Mouse (Mus musculus) skeletal muscle tissue, adult 2 months (tissue): Measurements from ENCODE around the gene Tmem119.
"Not testable (repeated sequence)": the region's sequence is repeated elsewhere in the genome, so short reads cannot be mapped to it uniquely, and the experiment has no call there.

Experiments used
- DNase-seq: peaks from one replicate; pipeline ENCODE4 v3.0.0-alpha.2; 2012; ENCODE audit warnings: low read depth, low spot score

The Tmem119 gene

GRCm38 (mm10) chr5:113818572-113818971, 18.3 kb upstream of the Tmem119 start:
- no peak for DNase-seq

GRCm38 (mm10) chr5:113815638-113816152, 15.4 kb upstream of the Tmem119 start:
- peak; percentile 59 for DNase-seq

- DNase-seq, result no peak
Observed at GRCm38 (mm10) chr5:113815041-113815389, 14.7 kb upstream of the Tmem119 start.

GRCm38 (mm10) chr5:113814111-113815040, 14.1 kb upstream of the Tmem119 start:
- no peak for DNase-seq

GRCm38 (mm10) chr5:113813608-113814007, 13.3 kb upstream of the Tmem119 start:
- no peak for DNase-seq

- no peak for DNase-seq
Observed at GRCm38 (mm10) chr5:113812638-113813037, 12.3 kb upstream of the Tmem119 start.

- DNase-seq, result not testable (repeated sequence)
Observed at GRCm38 (mm10) chr5:113811824-113812420, 11.6 kb upstream of the Tmem119 start.

- DNase-seq, result no peak
Observed at GRCm38 (mm10) chr5:113810111-113810510, 9.8 kb upstream of the Tmem119 start.

- no peak for DNase-seq
Observed at GRCm38 (mm10) chr5:113808177-113808576, 7.9 kb upstream of the Tmem119 start.

GRCm38 (mm10) chr5:113807712-113808111, 7.4 kb upstream of the Tmem119 start:
- DNase-seq, result no peak

GRCm38 (mm10) chr5:113806414-113806813, 6.1 kb upstream of the Tmem119 start:
- no peak for DNase-seq

- DNase-seq, result no peak
Observed at GRCm38 (mm10) chr5:113805301-113805700, 5.0 kb upstream of the Tmem119 start.

- no peak for DNase-seq
Observed at GRCm38 (mm10) chr5:113804395-113804966, 4.2 kb upstream of the Tmem119 start.

GRCm38 (mm10) chr5:113799691-113800090, 625 bp downstream of the Tmem119 start:
- no peak for DNase-seq

- no peak for DNase-seq
Observed at GRCm38 (mm10) chr5:113798525-113798924, 1.8 kb downstream of the Tmem119 start.

- DNase-seq, result no peak
Observed at GRCm38 (mm10) chr5:113797149-113797882, 3.0 kb downstream of the Tmem119 start.

- no peak for DNase-seq
Observed at GRCm38 (mm10) chr5:113796401-113797148, 3.7 kb downstream of the Tmem119 start.

- DNase-seq, result no peak
Observed at GRCm38 (mm10) chr5:113791197-113792095, 8.9 kb downstream of the Tmem119 start.

- no peak for DNase-seq
Observed at GRCm38 (mm10) chr5:113790453-113791196, 9.7 kb downstream of the Tmem119 start.
